Mouse (Mus musculus): ENCODE data around the gene Ddias.

- no peak for TF ChIP-seq CTCF (IDR thresholded peaks at IDR 0.05; ENCODE audit: low read depth, low read length)
- TF ChIP-seq POLR2A (IDR thresholded peaks at IDR 0.05; ENCODE audit: extremely low read depth, insufficient read depth, low read length): no peak
Observed at GRCm38 (mm10) chr7:92821871-92822270, 52.2 kb downstream of the Ddias start.
